Mouse (Mus musculus) neural tube, embryonic 14.5 days (tissue): ENCODE results near the gene E130114P18Rik. TPM values are rescaled to one million over a fixed set of nuclear protein-coding genes. Genes with fewer than 3 reads are reported as not detected.

ENCODE experiments used
- ATAC-seq: fragments of 200-750 bp; cut with Nextera tagmentation; 2 replicates; pipeline ENCODE4 v1.8.0; 2017; ENCODE audit warnings: low read depth, mild to moderate bottlenecking, moderate TSS enrichment, moderate library complexity
- H3K27ac ChIP-seq: fragments of 300-500 bp; sonication (generic); 2 replicates; pipeline ENCODE4 v1.5.1; 2014; ENCODE audit warnings: low read depth, mild to moderate bottlenecking, control low read depth, low read length, moderate library complexity, mixed read lengths
- H3K27me3 ChIP-seq: fragments of 300-500 bp; sonication (generic); 2 replicates; pipeline ENCODE4 v1.6.1; 2014; ENCODE audit warnings: low read length; ENCODE audit not compliant: control insufficient read depth, insufficient read depth
- H3K36me3 ChIP-seq: fragments of 300-500 bp; sonication (generic); 2 replicates; pipeline ENCODE4 v1.6.1; 2014; ENCODE audit warnings: low read length, mixed read lengths; ENCODE audit not compliant: control insufficient read depth, insufficient read depth
- H3K4me1 ChIP-seq: fragments of 300-500 bp; sonication (generic); 2 replicates; pipeline ENCODE4 v1.6.1; 2014; ENCODE audit warnings: low read length; ENCODE audit not compliant: control insufficient read depth, insufficient read depth
- H3K4me2 ChIP-seq: fragments of 300-500 bp; sonication (generic); 2 replicates; pipeline ENCODE4 v1.6.1; 2014; ENCODE audit warnings: mild to moderate bottlenecking, low read depth, low read length, control low read depth
- H3K4me3 ChIP-seq: fragments of 300-500 bp; sonication (generic); 2 replicates; pipeline ENCODE4 v1.5.1; 2014; ENCODE audit warnings: low read depth, low read length, control low read depth, mixed read lengths
- H3K9ac ChIP-seq: fragments of 300-500 bp; sonication (generic); replicated peaks from 2 replicates; pipeline ENCODE4 v1.6.1; 2014; ENCODE audit warnings: low read depth, mild to moderate bottlenecking, control low read depth, low read length, mixed read lengths
- H3K9me3 ChIP-seq: fragments of 300-500 bp; sonication (generic); 2 replicates; pipeline ENCODE4 v1.6.1; 2016; ENCODE audit warnings: low read length; ENCODE audit not compliant: control insufficient read depth
- WGBS: fragments of 180-500 bp; shearing (Covaris S2); extraction: QIAGEN DNeasy Blood & Tissue Kit; methylation state at CpG from one replicate; pipeline ENCODE4 v1.1.7; 2014; 5-methylcytosine and 5-hydroxymethylcytosine counted together
- polyA plus RNA-seq: library from polyadenylated mRNA; unstranded; fragments of >200 nt; fragmentation: Nextera tagmentation; extraction: Ambion mirVana; gene quantifications from 2 replicates; pipeline ENCODE4 v1.2.1, GENCODE M21; 2014

E130114P18Rik gene
- polyA plus RNA-seq, 1 experiment from 2014 or later = 22.6 TPM

- no peak overlapping the region for H3K9ac ChIP-seq
- peak overlapping the region; percentile 91 for H3K4me2 ChIP-seq
- H3K36me3 ChIP-seq = no peaks in the 10 kb centered on the region
- 0 out of 2 replicates have a peak, but pooled peaks cover 2% of the 10 kb centered on the region for H3K27me3 ChIP-seq
- H3K9me3 ChIP-seq = no peaks in the 10 kb centered on the region
- no peak for ATAC-seq
- WGBS = under 1% methylated on average over 20 of the region's 20 CpGs
- H3K27ac ChIP-seq = no peak overlapping the region
- H3K4me3 ChIP-seq = peak overlapping the region; percentile 3; the same call in 1 of the 2 replicates
- H3K4me1 ChIP-seq = 0 out of 2 replicates have a peak, but pooled peaks cover 2% of the 10 kb centered on the region
Observed at GRCm38 (mm10) chr4:97775494-97776265, 2.2 kb downstream of the E130114P18Rik start.

GRCm38 (mm10) chr4:97775059-97775458 is 2.8 kb downstream of the E130114P18Rik start:
- peak overlapping the region; percentile 45; the same call in 1 of the 2 replicates for H3K27ac ChIP-seq
- H3K4me1 ChIP-seq = 0 out of 2 replicates have a peak, but pooled peaks cover 2% of the 10 kb centered on the region
- WGBS = under 1% methylated on average over 13 of the region's 13 CpGs
- H3K4me3 ChIP-seq = peak overlapping the region; percentile 3; the same call in 1 of the 2 replicates
- H3K36me3 ChIP-seq = no peaks in the 10 kb centered on the region
- peak overlapping the region; percentile 91; the same call in 1 of the 2 replicates for H3K4me2 ChIP-seq
- ATAC-seq = no peak
- no peak overlapping the region for H3K9ac ChIP-seq
- no peaks in the 10 kb centered on the region for H3K9me3 ChIP-seq
- H3K27me3 ChIP-seq = 0 out of 2 replicates have a peak, but pooled peaks cover 2% of the 10 kb centered on the region

GRCm38 (mm10) chr4:97774446-97774950 is 3.4 kb downstream of the E130114P18Rik start:
- H3K36me3 ChIP-seq = no peaks in the 10 kb centered on the region
- H3K9me3 ChIP-seq = no peaks in the 10 kb centered on the region
- H3K9ac ChIP-seq = no peak overlapping the region
- H3K4me1 ChIP-seq = 0 out of 2 replicates have a peak, but pooled peaks cover 2% of the 10 kb centered on the region
- 0 out of 2 replicates have a peak, but pooled peaks cover 2% of the 10 kb centered on the region for H3K27me3 ChIP-seq
- no peak for ATAC-seq
- peak overlapping the region; percentile 91; the same call in 1 of the 2 replicates for H3K4me2 ChIP-seq
- no peak overlapping the region; the same call in 1 of the 2 replicates for H3K4me3 ChIP-seq
- WGBS = 19% methylated on average over 4 of the region's 4 CpGs
- H3K27ac ChIP-seq = peak overlapping the region; percentile 45; the same call in 1 of the 2 replicates

GRCm38 (mm10) chr4:97773791-97774190 is 4.1 kb downstream of the E130114P18Rik start:
- Histone ChIP-seq H3K9me3 (no peaks in the 10 kb centered on the region), H3K27ac (peak overlapping the region; percentile 60), H3K27me3 (0 out of 2 replicates have a peak, but pooled peaks cover 2% of the 10 kb centered on the region), H3K4me3 (peak overlapping the region; percentile 39), H3K4me2 (peak overlapping the region; percentile 73), H3K9ac (no peak overlapping the region), H3K36me3 (no peaks in the 10 kb centered on the region), H3K4me1 (0 out of 2 replicates have a peak, but pooled peaks cover 2% of the 10 kb centered on the region)
- 50% methylated on average over 2 of the region's 2 CpGs for WGBS
- ATAC-seq = no peak

- Histone ChIP-seq H3K36me3 (no peaks in the 10 kb centered on the region), H3K4me2 (peak overlapping the region; percentile 73), H3K9ac (peak overlapping the region; percentile 49; the same call in 1 of the 2 replicates), H3K27ac (peak overlapping the region; percentile 80; the same call in 1 of the 2 replicates), H3K4me3 (peak overlapping the region; percentile 39), H3K4me1 (0 out of 2 replicates have a peak, but pooled peaks cover 2% of the 10 kb centered on the region), H3K9me3 (no peaks in the 10 kb centered on the region), H3K27me3 (0 out of 2 replicates have a peak, but pooled peaks cover under 1% of the 10 kb centered on the region)
- peak; percentile 67 for ATAC-seq
- WGBS = under 1% methylated on average over 14 of the region's 14 CpGs
Observed at GRCm38 (mm10) chr4:97773110-97773593, 4.7 kb downstream of the E130114P18Rik start.

GRCm38 (mm10) chr4:97772641-97773040 is 5.2 kb downstream of the E130114P18Rik start, which contains the start of gene Nfia:
TSS of gene Nfia (plus strand) at chr4:97772734.
- peak within 1 kb of the TSS; percentile 39 for H3K4me3 ChIP-seq
- no peaks in the 10 kb centered on the region for H3K9me3 ChIP-seq
- no peak for ATAC-seq
- H3K27me3 ChIP-seq = no peaks in the 10 kb centered on the region
- under 1% methylated on average over 9 of the region's 9 CpGs for WGBS
- H3K4me1 ChIP-seq = 0 out of 2 replicates have a peak, but pooled peaks cover 2% of the 10 kb centered on the region
- peak within 1 kb of the TSS; percentile 49 for H3K9ac ChIP-seq
- peak within 1 kb of the TSS; percentile 80 for H3K27ac ChIP-seq
- H3K36me3 ChIP-seq = no peaks in the 10 kb centered on the region
- H3K4me2 ChIP-seq = peak within 1 kb of the TSS; percentile 73

GRCm38 (mm10) chr4:97772084-97772484 is 5.8 kb downstream of the E130114P18Rik start:
- Histone ChIP-seq H3K27ac (peak overlapping the region; percentile 80), H3K4me1 (0 out of 2 replicates have a peak, but pooled peaks cover 2% of the 10 kb centered on the region), H3K4me3 (peak overlapping the region; percentile 39), H3K36me3 (no peaks in the 10 kb centered on the region), H3K9ac (peak overlapping the region; percentile 49), H3K9me3 (no peaks in the 10 kb centered on the region), H3K27me3 (no peaks in the 10 kb centered on the region), H3K4me2 (peak overlapping the region; percentile 73)
- ATAC-seq = peak; percentile 95
- under 1% methylated on average over 25 of the region's 25 CpGs for WGBS

- ATAC-seq = no peak
- H3K9ac ChIP-seq = peak overlapping the region; percentile 49
Observed at GRCm38 (mm10) chr4:97771426-97771825, 6.5 kb downstream of the E130114P18Rik start.

More at GRCm38 (mm10) chr4:97771426-97771825, 6.5 kb downstream of the E130114P18Rik start:
- peak overlapping the region; percentile 73 for H3K4me2 ChIP-seq
- H3K27ac ChIP-seq = peak overlapping the region; percentile 80
- whole genome bisulfite sequencing = 12% methylated on average over 5 of the region's 5 CpGs
- no peaks in the 10 kb centered on the region for H3K27me3 ChIP-seq
- H3K9me3 ChIP-seq = no peaks in the 10 kb centered on the region
- H3K4me1 ChIP-seq = 0 out of 2 replicates have a peak, but pooled peaks cover 2% of the 10 kb centered on the region
- H3K4me3 ChIP-seq = peak overlapping the region; percentile 39
- H3K36me3 ChIP-seq = no peaks in the 10 kb centered on the region
